Mouse (Mus musculus) mesoderm, embryonic 11.5 days (tissue): ENCODE measurements around the gene Hoxc6.

Source experiments
- DNase-seq: peaks from one replicate; pipeline ENCODE4 v3.0.0-alpha.2; 2012; ENCODE audit warnings: low read depth, low spot score

Gene Hoxc6

GRCm38 (mm10) chr15:103038701-103039480 lies 40.8 kb downstream of the Hoxc6 start:
- peak; percentile 74 for DNase-seq

- no peak for DNase-seq
Measured at GRCm38 (mm10) chr15:103039609-103040008, 41.6 kb downstream of the Hoxc6 start.

- no peak for DNase-seq
Measured at GRCm38 (mm10) chr15:103040601-103041000, 42.5 kb downstream of the Hoxc6 start.

GRCm38 (mm10) chr15:103041613-103042012 lies 43.6 kb downstream of the Hoxc6 start:
- DNase-seq: no peak

- DNase-seq: no peak
Measured at GRCm38 (mm10) chr15:103042209-103042608, 44.2 kb downstream of the Hoxc6 start.

GRCm38 (mm10) chr15:103051670-103052069 lies 53.6 kb downstream of the Hoxc6 start:
- no peak for DNase-seq

- no peak for DNase-seq
Measured at GRCm38 (mm10) chr15:103053210-103053609, 55.2 kb downstream of the Hoxc6 start.

- DNase-seq: no peak
Measured at GRCm38 (mm10) chr15:103056396-103056795, 58.3 kb downstream of the Hoxc6 start.

GRCm38 (mm10) chr15:103058715-103059114 lies 60.7 kb downstream of the Hoxc6 start:
- no peak for DNase-seq

GRCm38 (mm10) chr15:103059393-103059992 lies 61.4 kb downstream of the Hoxc6 start:
- DNase-seq: no peak

GRCm38 (mm10) chr15:103060021-103060340 lies 61.9 kb downstream of the Hoxc6 start:
- DNase-seq: no peak

GRCm38 (mm10) chr15:103060341-103061130 lies 62.5 kb downstream of the Hoxc6 start:
- DNase-seq: peak; percentile 77

GRCm38 (mm10) chr15:103061131-103061825 lies 63.2 kb downstream of the Hoxc6 start:
- peak; percentile 93 for DNase-seq
